Mouse (Mus musculus): ENCODE data around the gene Olfr282. TPM values are rescaled to one million over a fixed set of nuclear protein-coding genes. Genes with fewer than 3 reads are reported as not detected.

The Olfr282 gene
- polyA plus RNA-seq, 1 experiment from 2014 or later, result not detected

GRCm38 (mm10) chr15:98475382-98475781 is 44.4 kb downstream of the Olfr282 start:
- no peak overlapping the region for H3K27ac ChIP-seq (replicated peaks)
- no peaks in the 10 kb centered on the region for H3K27me3 ChIP-seq (ENCODE audit: control insufficient read depth, insufficient read depth, low read length)
- DNase-seq (ENCODE audit: low spot score) (peak; percentile 50), ATAC-seq (ENCODE audit: low FRiP score, low TSS enrichment) (no peak)
- H3K4me2 ChIP-seq (replicated peaks; ENCODE audit: low read depth), result no peak overlapping the region
- no peak overlapping the region for H3K4me3 ChIP-seq (ENCODE audit: low read depth, low read length)
- no peaks in the 10 kb centered on the region for H3K36me3 ChIP-seq (ENCODE audit: control insufficient read depth, insufficient read depth, low read length)
- H3K9me3 ChIP-seq (ENCODE audit: control insufficient read depth, low read length), result no peaks in the 10 kb centered on the region
- no peak overlapping the region for H3K9ac ChIP-seq (ENCODE audit: low read length)
- H3K4me1 ChIP-seq (replicated peaks; ENCODE audit: control insufficient read depth, insufficient read depth), result no peaks in the 10 kb centered on the region
- 50% methylated on average over 10 of the region's 10 CpGs for WGBS
- TF ChIP-seq EP300 (optimal IDR thresholded peaks at IDR 0.05), result no peak
- TF ChIP-seq CTCF (IDR thresholded peaks at IDR 0.05; ENCODE audit: low read depth), result peak; percentile 75

GRCm38 (mm10) chr15:98476281-98476680 is 45.3 kb downstream of the Olfr282 start:
- Histone ChIP-seq H3K9me3 (ENCODE audit: control insufficient read depth, low read length) (no peaks in the 10 kb centered on the region), H3K9ac (ENCODE audit: low read length) (no peak overlapping the region), H3K36me3 (ENCODE audit: control insufficient read depth, insufficient read depth, low read length) (no peaks in the 10 kb centered on the region), H3K4me2 (replicated peaks; ENCODE audit: low read depth) (no peak overlapping the region), H3K27me3 (ENCODE audit: control insufficient read depth, insufficient read depth, low read length) (no peaks in the 10 kb centered on the region), H3K4me3 (ENCODE audit: low read depth, low read length) (no peak overlapping the region), H3K27ac (replicated peaks) (no peak overlapping the region), H3K4me1 (replicated peaks; ENCODE audit: control insufficient read depth, insufficient read depth) (no peaks in the 10 kb centered on the region)
- DNase-seq (ENCODE audit: low spot score) (no peak), ATAC-seq (ENCODE audit: low FRiP score, low TSS enrichment) (no peak)
- TF ChIP-seq CTCF (IDR thresholded peaks at IDR 0.05; ENCODE audit: low read depth) (no peak), EP300 (optimal IDR thresholded peaks at IDR 0.05) (no peak)
- 71% methylated on average over 5 of the region's 5 CpGs for WGBS

DNA sequence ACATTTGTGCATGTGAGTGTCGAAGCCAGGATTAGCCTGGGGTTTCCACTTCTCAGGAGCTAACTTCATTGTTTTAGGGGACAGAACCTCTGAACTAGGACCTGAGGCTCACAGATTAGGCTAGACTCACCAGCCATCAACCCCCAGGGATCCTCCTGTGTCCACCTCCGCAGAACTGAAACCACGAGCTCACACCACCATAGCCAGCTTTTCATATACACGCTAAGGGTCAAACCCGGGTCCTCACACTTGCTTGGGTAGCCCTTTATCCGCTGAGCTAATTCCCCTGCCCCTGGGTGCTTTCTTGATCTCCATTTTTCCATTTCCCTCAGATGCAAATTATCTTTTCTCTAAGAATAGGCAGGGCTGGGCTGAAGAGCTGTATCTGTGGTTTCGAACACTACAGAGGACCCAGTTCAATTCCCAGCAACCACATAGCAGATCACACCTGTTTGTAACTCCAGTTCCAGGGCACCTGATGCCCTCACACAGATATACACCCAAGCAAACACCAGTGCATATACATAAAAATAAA is 48.6 kb downstream of the Olfr282 start:
- no peak for DNase-seq (ENCODE audit: low spot score)
- no peak overlapping the region for H3K9ac ChIP-seq (ENCODE audit: low read length)

GRCm38 (mm10) chr15:98482701-98483100 is 51.7 kb downstream of the Olfr282 start, which contains the start of gene Lalba:
TSS of gene Lalba (minus strand) at chr15:98482721.
- DNase-seq (ENCODE audit: low spot score) (no peak), ATAC-seq (ENCODE audit: low FRiP score, low TSS enrichment) (no peak)
- Histone ChIP-seq H3K4me1 (replicated peaks; ENCODE audit: control insufficient read depth, insufficient read depth) (no peaks in the 10 kb centered on the region), H3K4me3 (ENCODE audit: low read depth, low read length) (no peak within 1 kb of the TSS), H3K27me3 (ENCODE audit: control insufficient read depth, insufficient read depth, low read length) (no peaks in the 10 kb centered on the region), H3K9me3 (ENCODE audit: control insufficient read depth, low read length) (no peaks in the 10 kb centered on the region), H3K36me3 (ENCODE audit: control insufficient read depth, insufficient read depth, low read length) (no peaks in the 10 kb centered on the region), H3K9ac (ENCODE audit: low read length) (no peak within 1 kb of the TSS), H3K4me2 (replicated peaks; ENCODE audit: low read depth) (no peak within 1 kb of the TSS), H3K27ac (replicated peaks) (no peak within 1 kb of the TSS; the same call in 1 of the 2 replicates)
- 36% methylated on average over 3 of the region's 3 CpGs for WGBS
- TF ChIP-seq EP300 (optimal IDR thresholded peaks at IDR 0.05) (no peak), CTCF (IDR thresholded peaks at IDR 0.05; ENCODE audit: low read depth) (no peak)

More for the DNA sequence above, 48.6 kb downstream of the Olfr282 start:
- H3K27ac ChIP-seq (replicated peaks), result no peak overlapping the region
- 75% methylated on average over 7 of the region's 7 CpGs for WGBS
- no peaks in the 10 kb centered on the region for H3K27me3 ChIP-seq (ENCODE audit: control insufficient read depth, insufficient read depth, low read length)
- no peaks in the 10 kb centered on the region for H3K9me3 ChIP-seq (ENCODE audit: control insufficient read depth, low read length)
- no peaks in the 10 kb centered on the region for H3K4me1 ChIP-seq (replicated peaks; ENCODE audit: control insufficient read depth, insufficient read depth)
- no peak overlapping the region for H3K4me3 ChIP-seq (ENCODE audit: low read depth, low read length)
- H3K4me2 ChIP-seq (replicated peaks; ENCODE audit: low read depth), result no peak overlapping the region
- no peak for TF ChIP-seq CTCF (IDR thresholded peaks at IDR 0.05; ENCODE audit: low read depth)
- no peak for TF ChIP-seq EP300 (optimal IDR thresholded peaks at IDR 0.05)
- ATAC-seq (ENCODE audit: low FRiP score, low TSS enrichment), result no peak
- H3K36me3 ChIP-seq (ENCODE audit: control insufficient read depth, insufficient read depth, low read length), result no peaks in the 10 kb centered on the region

DNA sequence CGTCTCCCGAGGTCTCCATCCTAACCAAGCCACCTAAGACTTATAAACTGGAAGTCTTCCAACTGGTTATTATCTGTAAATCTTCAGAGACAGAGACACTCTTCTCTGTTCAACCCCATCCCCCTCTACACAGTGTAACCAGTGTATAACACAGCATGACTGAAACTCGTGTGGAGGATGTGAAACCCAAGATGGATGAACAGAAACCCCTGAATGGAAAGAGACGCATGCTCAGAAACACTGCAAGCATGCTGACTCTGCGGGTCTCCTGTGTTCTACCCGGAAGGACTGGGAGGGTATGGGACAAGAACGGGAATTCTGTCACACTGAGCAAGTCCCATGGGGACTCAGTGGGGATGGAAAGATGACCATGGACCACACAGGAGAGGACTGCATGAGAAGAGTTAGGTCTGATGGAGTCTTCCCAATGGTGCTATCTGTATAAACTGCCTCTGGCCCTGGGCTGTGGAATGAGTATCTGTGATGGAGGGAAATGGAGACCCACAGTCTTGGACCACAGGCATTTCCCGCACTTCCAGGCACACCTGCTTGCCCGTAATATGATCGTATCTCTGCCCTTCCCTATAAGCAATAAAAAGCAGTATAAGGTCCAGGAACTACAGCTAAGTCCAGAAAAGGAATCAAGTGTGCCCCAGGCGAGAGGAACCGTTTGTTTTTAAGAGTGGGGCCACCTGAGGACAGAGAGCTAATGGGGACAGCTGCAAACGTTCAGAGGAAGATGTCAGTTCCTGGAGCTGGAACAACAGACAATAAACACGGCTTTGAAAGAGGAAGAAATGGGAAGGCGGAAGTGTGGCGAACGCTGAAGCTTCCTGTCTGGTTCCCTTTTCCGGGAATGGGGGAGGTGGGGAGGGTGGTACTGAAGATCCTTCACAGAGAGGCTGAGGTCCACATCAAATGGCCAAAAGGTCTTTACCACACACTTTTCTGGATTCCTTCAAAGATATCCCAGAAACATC is 53.2 kb downstream of the Olfr282 start:
- H3K4me1 ChIP-seq (replicated peaks; ENCODE audit: control insufficient read depth, insufficient read depth), result no peaks in the 10 kb centered on the region
- WGBS, result 54% methylated on average over 18 of the region's 18 CpGs
- DNase-seq (ENCODE audit: low spot score) (no peak), ATAC-seq (ENCODE audit: low FRiP score, low TSS enrichment) (no peak; the same call in 1 of the 2 replicates)
- H3K9me3 ChIP-seq (ENCODE audit: control insufficient read depth, low read length), result no peaks in the 10 kb centered on the region
- H3K27me3 ChIP-seq (ENCODE audit: control insufficient read depth, insufficient read depth, low read length), result no peaks in the 10 kb centered on the region
- H3K4me2 ChIP-seq (replicated peaks; ENCODE audit: low read depth), result no peak overlapping the region
- no peak overlapping the region for H3K9ac ChIP-seq (ENCODE audit: low read length)
- H3K4me3 ChIP-seq (ENCODE audit: low read depth, low read length), result no peak overlapping the region
- H3K27ac ChIP-seq (replicated peaks), result 0 out of 2 replicates have a peak overlapping the region, but pooled peaks have one; percentile 5
- no peaks in the 10 kb centered on the region for H3K36me3 ChIP-seq (ENCODE audit: control insufficient read depth, insufficient read depth, low read length)
- TF ChIP-seq CTCF (IDR thresholded peaks at IDR 0.05; ENCODE audit: low read depth) (no peak), EP300 (optimal IDR thresholded peaks at IDR 0.05) (no peak)

Measured in stomach, postnatal 0 days (tissue).